Mouse (Mus musculus) liver, embryonic 11.5 days (tissue): Measurements from ENCODE around the gene Rnf123. TPM values are rescaled to one million over a fixed set of nuclear protein-coding genes. Genes with fewer than 3 reads are reported as not detected.

ENCODE experiments used
- microRNA-seq: library from miRNA; unstranded; fragments of <30 nt; microRNA quantifications from one replicate; pipeline ENCODE4, GENCODE M21; 2017; ENCODE audit warnings: borderline number of aligned reads
- polyA plus RNA-seq: library from polyadenylated mRNA; unstranded; fragments of >200 nt; fragmentation: Nextera tagmentation; extraction: Ambion mirVana; gene quantifications from 2 replicates; pipeline ENCODE4 v1.2.1, GENCODE M21; 2014

Rnf123 gene
- polyA plus RNA-seq, 1 experiment from 2014 or later, result 59.1 TPM

Small RNA genes lying within 50 kb of the gene (microRNA-seq; reads per million reads assigned to microRNA genes)
- gene Gm47303, result not detected
- gene Mir7088, result 1.1 reads per million

Other genes starting within 250 kb of the Rnf123 start
- 60.0 and 60.9 TPM in 2 replicates for gene Rbm6, start 210.1 kb downstream of the Rnf123 start, polyA plus RNA-seq
- 8.9 and 11.0 TPM in 2 replicates for gene Mon1a, start 195.2 kb downstream of the Rnf123 start, polyA plus RNA-seq
- gene Mst1r, start 176.5 kb downstream of the Rnf123 start, polyA plus RNA-seq, result 1.3 and 1.5 TPM in 2 replicates
- not detected in 2 replicates for gene Actl11, start 154.9 kb downstream of the Rnf123 start, polyA plus RNA-seq
- 0.56 and 0.88 TPM in 2 replicates for gene Camkv, start 147.7 kb downstream of the Rnf123 start, polyA plus RNA-seq
- 30.4 and 32.9 TPM in 2 replicates for gene Traip, start 133.2 kb downstream of the Rnf123 start, polyA plus RNA-seq
- gene Uba7, start 107.8 kb downstream of the Rnf123 start, polyA plus RNA-seq, result 44.3 and 47.4 TPM in 2 replicates
- gene Gm20661, start 100.3 kb downstream of the Rnf123 start, polyA plus RNA-seq, result 2.0 TPM in 2 replicates
- 74.8 and 76.2 TPM in 2 replicates for gene Inka1, start 97.5 kb downstream of the Rnf123 start, polyA plus RNA-seq
- gene Cdhr4, start 90.8 kb downstream of the Rnf123 start, polyA plus RNA-seq, result 5.1 and 5.6 TPM in 2 replicates
- gene Gm20662, start 87.0 kb downstream of the Rnf123 start, polyA plus RNA-seq, result 0.69 TPM in 1 of 2 replicates, not detected in the other
- 26.6 and 27.3 TPM in 2 replicates for gene Ip6k1, start 80.8 kb downstream of the Rnf123 start, polyA plus RNA-seq
- 26.5 and 30.0 TPM in 2 replicates for gene Gmppb, start 34.1 kb downstream of the Rnf123 start, polyA plus RNA-seq
- gene Amigo3, start 30.2 kb downstream of the Rnf123 start, polyA plus RNA-seq, result 2.3 TPM in 2 replicates
- 9.7 and 12.5 TPM in 2 replicates for gene Mst1, start 2.9 kb downstream of the Rnf123 start, polyA plus RNA-seq
- gene Apeh, start 11.3 kb upstream of the Rnf123 start, polyA plus RNA-seq, result 159 and 167 TPM in 2 replicates
- 5.2 and 5.7 TPM in 2 replicates for gene Bsn, start 107.0 kb upstream of the Rnf123 start, polyA plus RNA-seq
- gene Dag1, start 180.6 kb upstream of the Rnf123 start, polyA plus RNA-seq, result 41.1 and 41.5 TPM in 2 replicates
- 11.3 and 13.9 TPM in 2 replicates for gene Nicn1, start 207.1 kb upstream of the Rnf123 start, polyA plus RNA-seq
- gene Amt, start 213.5 kb upstream of the Rnf123 start, polyA plus RNA-seq, result 16.0 and 16.5 TPM in 2 replicates
- 254 and 264 TPM in 2 replicates for gene Rhoa, start 222.8 kb upstream of the Rnf123 start, polyA plus RNA-seq
- 14.9 and 16.1 TPM in 2 replicates for gene Tcta, start 222.8 kb upstream of the Rnf123 start, polyA plus RNA-seq